Mouse (Mus musculus) MEL (cell line): ENCODE results near the gene Bad. TPM values are rescaled to one million over a fixed set of nuclear protein-coding genes. Genes with fewer than 3 reads are reported as not detected.

Experiments
- DNase-seq: peaks from one replicate; pipeline ENCODE4 v3.0.0; 2011; ENCODE audit warnings: low read depth, low spot score
- H3K27ac ChIP-seq: 2 replicates; pipeline ENCODE4 v1.5.1; 2012; ENCODE audit warnings: low read depth, mild to moderate bottlenecking, control low read depth, low read length, moderate library complexity; ENCODE audit not compliant: control insufficient read depth
- H3K27me3 ChIP-seq, 2 experiments: fragments of 150-350 bp in 1 of 2; sonication (generic) in 1 of 2; 2 replicates each; pipeline ENCODE4 v1.6.1; 2012; ENCODE audit warnings: low read length in 2 of 2, mild to moderate bottlenecking in 2 of 2, improper control_type of control experiment in 1 of 2, moderate library complexity in 1 of 2; ENCODE audit not compliant: insufficient read depth in 2 of 2, control insufficient read depth in 1 of 2
- H3K36me3 ChIP-seq, 2 experiments: 2 replicates each; pipeline ENCODE4 v1.6.1; 2012 to 2014; ENCODE audit warnings: low read length in 2 of 2, improper control_type of control experiment in 1 of 2, inconsistent platforms in 1 of 2, mild to moderate bottlenecking in 1 of 2; ENCODE audit not compliant: insufficient read depth in 2 of 2, control insufficient read depth in 1 of 2
- H3K4me1 ChIP-seq, 2 experiments: fragments of 150-350 bp in 1 of 2; sonication (generic) in 1 of 2; 2 replicates each; pipeline ENCODE4 v1.6.1; 2012; ENCODE audit warnings: low read length in 2 of 2, improper control_type of control experiment in 1 of 2, mild to moderate bottlenecking in 1 of 2; ENCODE audit not compliant: insufficient read depth in 2 of 2, control insufficient read depth in 1 of 2
- H3K4me3 ChIP-seq, 2 experiments: fragments of 150-350 bp in 1 of 2; sonication (generic) in 1 of 2; 2 replicates each; pipeline ENCODE4 v1.5.1; 2012; ENCODE audit warnings: low read depth in 2 of 2, low read length in 2 of 2, mild to moderate bottlenecking in 2 of 2, moderate library complexity in 2 of 2, control low read depth in 1 of 2, improper control_type of control experiment in 1 of 2; ENCODE audit not compliant: control insufficient read depth in 1 of 2, insufficient read depth in 1 of 2
- H3K79me2 ChIP-seq: 2 replicates; pipeline ENCODE4 v1.6.1; 2012; ENCODE audit warnings: mild to moderate bottlenecking, low read length, moderate library complexity; ENCODE audit not compliant: control insufficient read depth, poor library complexity, insufficient read depth
- H3K9ac ChIP-seq: 2 replicates; pipeline ENCODE4 v1.6.1; 2012; ENCODE audit warnings: low read depth, mild to moderate bottlenecking, control low read depth, low read length, moderate library complexity; ENCODE audit not compliant: control insufficient read depth, poor library complexity, severe bottlenecking
- H3K9me3 ChIP-seq: fragments of 150-350 bp; sonication (generic); replicated peaks from 2 replicates; pipeline ENCODE4 v1.6.1; 2012; ENCODE audit warnings: mild to moderate bottlenecking, low read length, improper control_type of control experiment, moderate library complexity; ENCODE audit not compliant: insufficient read depth
- BHLHE40 ChIP-seq: IDR thresholded peaks from 2 replicates; pipeline ENCODE4 v1.6.1; 2012; ENCODE audit warnings: low read depth, mild to moderate bottlenecking, inconsistent platforms, low read length, improper control_type of control experiment, borderline replicate concordance
- CHD1 ChIP-seq: IDR thresholded peaks from 2 replicates; pipeline ENCODE4 v1.6.1; 2012; ENCODE audit warnings: low read depth, mild to moderate bottlenecking, inconsistent platforms, low read length, improper control_type of control experiment
- CHD2 ChIP-seq: IDR thresholded peaks from 2 replicates; pipeline ENCODE4 v1.6.1; 2011; ENCODE audit warnings: low read length, improper control_type of control experiment
- CTCF ChIP-seq, 3 experiments: IDR thresholded peaks in 2 of 3; conservative IDR thresholded peaks in 1 of 3; 2 replicates each; pipeline ENCODE4 v1.5.1; 2011 to 2012; ENCODE audit warnings: low read length in 3 of 3, low read depth in 2 of 3, mild to moderate bottlenecking in 2 of 3, improper control_type of control experiment in 1 of 3, inconsistent platforms in 1 of 3, mixed read lengths in 1 of 3, moderate library complexity in 1 of 3; ENCODE audit not compliant: control insufficient read depth in 1 of 3, insufficient read depth in 1 of 3, poor library complexity in 1 of 3, severe bottlenecking in 1 of 3
- E2F4 ChIP-seq: IDR thresholded peaks from 2 replicates; pipeline ENCODE4 v1.6.1; 2011; ENCODE audit warnings: low read depth, low read length, improper control_type of control experiment, borderline replicate concordance
- ELF1 ChIP-seq: IDR thresholded peaks from 2 replicates; pipeline ENCODE4 v1.6.1; 2014; ENCODE audit warnings: low read depth, mild to moderate bottlenecking, inconsistent platforms, low read length, improper control_type of control experiment, moderate library complexity
- GABPA ChIP-seq: IDR thresholded peaks from 2 replicates; pipeline ENCODE4 v1.6.1; 2012; ENCODE audit warnings: low read depth, mild to moderate bottlenecking, inconsistent platforms, low read length, improper control_type of control experiment, moderate library complexity
- GATA1 ChIP-seq: IDR thresholded peaks from 2 replicates; pipeline ENCODE4 v1.6.1; 2011; ENCODE audit warnings: low read depth, low read length, improper control_type of control experiment
- HCFC1 ChIP-seq: IDR thresholded peaks from 2 replicates; pipeline ENCODE4 v1.6.1; 2012; ENCODE audit warnings: low read depth, mild to moderate bottlenecking, inconsistent platforms, low read length, improper control_type of control experiment, moderate library complexity
- JUND ChIP-seq: IDR thresholded peaks from 2 replicates; pipeline ENCODE4 v1.6.1; 2011; ENCODE audit warnings: low read depth, mild to moderate bottlenecking, improper control_type of control experiment, low read length
- KAT2A ChIP-seq: conservative IDR thresholded peaks from 2 replicates; pipeline ENCODE4 v1.6.1; 2012; ENCODE audit warnings: low read depth, low read length, improper control_type of control experiment, inconsistent platforms
- MAX ChIP-seq: IDR thresholded peaks from 2 replicates; pipeline ENCODE4 v1.6.1; 2011; ENCODE audit warnings: low read length, improper control_type of control experiment
- MAZ ChIP-seq: IDR thresholded peaks from 2 replicates; pipeline ENCODE4 v1.6.1; 2012; ENCODE audit warnings: low read depth, mild to moderate bottlenecking, inconsistent platforms, low read length, improper control_type of control experiment
- MEF2A ChIP-seq: IDR thresholded peaks from 2 replicates; pipeline ENCODE4 v1.6.1; 2014; ENCODE audit warnings: low read depth, mild to moderate bottlenecking, inconsistent platforms, low read length, improper control_type of control experiment; ENCODE audit not compliant: poor library complexity, insufficient replicate concordance, severe bottlenecking; ENCODE audit errors: extremely low read depth
- MXI1 ChIP-seq: IDR thresholded peaks from 2 replicates; pipeline ENCODE4 v1.6.1; 2011; ENCODE audit warnings: mild to moderate bottlenecking, low read depth, low read length, improper control_type of control experiment
- MYB ChIP-seq: IDR thresholded peaks from 2 replicates; pipeline ENCODE4 v1.6.1; 2011; ENCODE audit warnings: mild to moderate bottlenecking, low read depth, low read length, improper control_type of control experiment
- MYC ChIP-seq: IDR thresholded peaks from 2 replicates; pipeline ENCODE4 v1.6.1; 2011; ENCODE audit warnings: low read depth, mild to moderate bottlenecking, low read length, improper control_type of control experiment, moderate library complexity
- NELFE ChIP-seq: IDR thresholded peaks from 2 replicates; pipeline ENCODE4 v1.6.1; 2011; ENCODE audit warnings: low read depth, low read length, improper control_type of control experiment
- NRF1 ChIP-seq: IDR thresholded peaks from 2 replicates; pipeline ENCODE4 v1.6.1; 2014; ENCODE audit warnings: low read depth, mild to moderate bottlenecking, inconsistent platforms, low read length, improper control_type of control experiment, moderate library complexity; ENCODE audit not compliant: poor library complexity, insufficient read depth, severe bottlenecking
- POLR2A ChIP-seq, 2 experiments: IDR thresholded peaks; 2 replicates each; pipeline ENCODE4 v1.6.1; 2011 to 2012; ENCODE audit warnings: low read length in 2 of 2, mild to moderate bottlenecking in 2 of 2, control low read depth in 1 of 2, improper control_type of control experiment in 1 of 2, low read depth in 1 of 2, moderate library complexity in 1 of 2; ENCODE audit not compliant: control insufficient read depth in 1 of 2, insufficient read depth in 1 of 2, poor library complexity in 1 of 2
- POLR2AphosphoS2 ChIP-seq: IDR thresholded peaks from 2 replicates; pipeline ENCODE4 v1.6.1; 2011; ENCODE audit warnings: low read length, improper control_type of control experiment
- POLR2AphosphoS5 ChIP-seq: IDR thresholded peaks from 2 replicates; pipeline ENCODE4 v1.6.1; 2012; ENCODE audit warnings: low read depth, borderline replicate concordance, mild to moderate bottlenecking, inconsistent platforms, low read length, moderate library complexity, mixed read lengths
- RCOR1 ChIP-seq: IDR thresholded peaks from 2 replicates; pipeline ENCODE4 v1.6.1; 2012; ENCODE audit warnings: low read depth, mild to moderate bottlenecking, inconsistent platforms, low read length, improper control_type of control experiment
- SIN3A ChIP-seq: IDR thresholded peaks from 2 replicates; pipeline ENCODE4 v1.6.1; 2012; ENCODE audit warnings: low read length, improper control_type of control experiment, inconsistent platforms
- SMC3 ChIP-seq: IDR thresholded peaks from 2 replicates; pipeline ENCODE4 v1.6.1; 2011; ENCODE audit warnings: low read depth, low read length, improper control_type of control experiment
- TBP ChIP-seq: IDR thresholded peaks from 2 replicates; pipeline ENCODE4 v1.8.0; 2011; ENCODE audit warnings: low read depth, low read length, improper control_type of control experiment
- TCF12 ChIP-seq: IDR thresholded peaks from 2 replicates; pipeline ENCODE4 v1.6.1; 2014; ENCODE audit warnings: low read depth, mild to moderate bottlenecking, inconsistent platforms, low read length, improper control_type of control experiment, moderate library complexity
- UBTF ChIP-seq: IDR thresholded peaks from 2 replicates; pipeline ENCODE4 v1.6.1; 2012; ENCODE audit warnings: low read depth, mild to moderate bottlenecking, inconsistent platforms, low read length, improper control_type of control experiment, moderate library complexity, borderline replicate concordance; ENCODE audit not compliant: insufficient read depth
- USF1 ChIP-seq: IDR thresholded peaks from 2 replicates; pipeline ENCODE4 v1.6.1; 2014; ENCODE audit warnings: low read depth, mild to moderate bottlenecking, inconsistent platforms, low read length, improper control_type of control experiment, moderate library complexity
- USF2 ChIP-seq, 2 experiments: IDR thresholded peaks; 2 replicates each; pipeline ENCODE4 v1.6.1; 2011 to 2012; ENCODE audit warnings: improper control_type of control experiment in 2 of 2, low read length in 2 of 2, borderline replicate concordance in 1 of 2, inconsistent platforms in 1 of 2, low read depth in 1 of 2, mild to moderate bottlenecking in 1 of 2; ENCODE audit not compliant: insufficient read depth in 1 of 2
- ZC3H11A ChIP-seq: IDR thresholded peaks from 2 replicates; pipeline ENCODE4 v1.6.1; 2012; ENCODE audit warnings: low read depth, mild to moderate bottlenecking, inconsistent platforms, low read length, improper control_type of control experiment
- ZKSCAN1 ChIP-seq: IDR thresholded peaks from 2 replicates; pipeline ENCODE4 v1.6.1; 2012; ENCODE audit warnings: low read depth, mild to moderate bottlenecking, inconsistent platforms, low read length, improper control_type of control experiment, moderate library complexity
- ZMIZ1 ChIP-seq: IDR thresholded peaks from 2 replicates; pipeline ENCODE4 v1.6.1; 2012; ENCODE audit warnings: low read depth, mild to moderate bottlenecking, inconsistent platforms, low read length, improper control_type of control experiment, moderate library complexity
- ZNF384 ChIP-seq: IDR thresholded peaks from 2 replicates; pipeline ENCODE4 v1.6.1; 2012; ENCODE audit warnings: low read depth, mild to moderate bottlenecking, inconsistent platforms, low read length, improper control_type of control experiment
- polyA plus RNA-seq, 2 experiments: library from polyadenylated mRNA; stranded (reverse) in 1 of 2; unstranded in 1 of 2; fragments of >175 nt in 1 of 2; fragments of >200 nt in 1 of 2; gene quantifications; 2 replicates each; pipeline versions ENCODE4 v1.2.1 to v1.2.4; 2012; ENCODE audit warnings: low replicate concordance in 2 of 2, low read depth in 1 of 2; ENCODE audit not compliant: insufficient read length in 2 of 2, insufficient read depth in 1 of 2, missing spikeins in 1 of 2
- total RNA-seq: library from RNA; depleted of rRNA; stranded (reverse); fragments of 300-350 nt; gene quantifications from 2 replicates; pipeline ENCODE4 v1.2.3, GENCODE M21; 2012

The Bad gene
- total and polyA plus RNA-seq, 3 experiments: 51.7 to 69.7 TPM; not detected in 1

DNA sequence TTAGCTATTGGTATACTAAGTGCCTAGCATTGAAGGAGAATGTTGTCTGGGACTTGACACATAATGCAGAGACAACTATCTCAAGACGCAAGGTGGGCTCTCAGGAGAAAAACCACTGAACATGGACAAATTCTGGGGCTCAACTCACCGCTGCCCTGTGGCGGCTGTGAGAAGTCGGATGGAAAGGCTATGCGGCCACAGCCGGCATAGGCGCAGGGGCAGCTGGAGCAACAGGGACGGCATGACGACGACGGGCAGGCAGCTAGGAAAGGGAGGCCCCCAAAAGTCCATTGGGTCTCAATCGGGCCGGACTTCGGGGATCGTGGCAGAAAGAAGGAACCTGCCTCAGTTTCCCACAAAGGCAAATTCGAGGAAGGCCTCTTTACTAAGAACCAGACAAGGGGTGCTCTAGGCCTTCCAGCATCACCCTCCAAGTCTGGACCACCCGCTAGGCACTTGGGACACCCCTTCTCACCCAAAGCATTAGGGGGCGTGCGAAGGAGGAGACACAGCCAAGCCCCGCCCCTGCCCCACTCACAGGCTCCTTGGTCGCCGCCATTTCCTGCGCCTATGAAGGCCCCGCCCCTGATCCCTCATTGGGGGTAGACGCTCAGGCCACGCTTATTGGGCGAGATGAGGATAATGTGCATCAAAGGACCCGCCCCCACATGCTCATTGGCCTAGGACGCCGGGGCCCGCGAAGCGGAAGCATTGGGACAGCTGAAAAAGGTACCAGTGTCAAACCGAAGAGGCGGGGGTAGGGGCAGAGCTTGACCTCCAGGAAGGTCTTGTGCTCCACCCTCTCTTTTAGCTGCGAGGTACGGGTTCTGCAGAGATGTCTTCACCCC is 50.6 kb downstream of the Bad start, which contains the start of gene Dnajc4:
Dnajc4 (minus strand) TSS at position 562 of the 848 bp plus-strand sequence.
- no peaks in the 10 kb centered on the region for H3K27me3 ChIP-seq
- peak within 1 kb of the TSS; percentile 80 for H3K9ac ChIP-seq
- H3K79me2 ChIP-seq: peaks cover 5% of the 10 kb centered on the region; the same call in 1 of the 2 replicates
- H3K27ac ChIP-seq: peak within 1 kb of the TSS; percentile 25
- H3K36me3 ChIP-seq: 0 out of 4 replicates have a peak, but pooled peaks cover 0 to 2% of the 10 kb centered on the region in 2 experiments
- peak; percentile 59; the same call in 1 of the 2 replicates for TF ChIP-seq NELFE
- no peak for TF ChIP-seq GATA1
- TF ChIP-seq CHD1: 0 out of 2 replicates have a peak, but pooled peaks have one; percentile 40
- peak; percentile 20 to 81; a peak in 2 of 4 replicates for TF ChIP-seq POLR2A (IDR thresholded peaks at IDR 0.05; ENCODE audit: control insufficient read depth in 1 of 2, insufficient read depth in 1 of 2, low read depth in 1 of 2, low read length in 2 of 2, poor library complexity in 1 of 2)
- no peak for TF ChIP-seq POLR2AphosphoS5
- TF ChIP-seq GABPA: no peak
- TF ChIP-seq ELF1: peak; percentile 87
- TF ChIP-seq MYB: no peak
- peak; percentile 81 for TF ChIP-seq MXI1
- no peak for TF ChIP-seq UBTF
- TF ChIP-seq SIN3A: peak; percentile 79
- no peak for TF ChIP-seq RCOR1
- TF ChIP-seq KAT2A: peak; percentile 39; the same call in 1 of the 2 replicates
- TF ChIP-seq ZNF384: no peak
- TF ChIP-seq TBP: peak; percentile 44; the same call in 1 of the 2 replicates
- TF ChIP-seq CTCF (IDR thresholded peaks at IDR 0.05 in 2 of 3, conservative IDR thresholded peaks at IDR 0.05 in 1 of 3; ENCODE audit: control insufficient read depth in 1 of 3, insufficient read depth in 1 of 3, low read depth in 2 of 3, low read length in 3 of 3, poor library complexity in 1 of 3, severe bottlenecking in 1 of 3): peak in 1 of 3 experiments; percentile 3; a peak in 1 of 6 replicates
- no peak for TF ChIP-seq ZC3H11A
- 0 out of 2 replicates have a peak, but pooled peaks have one; percentile 56 for TF ChIP-seq ZMIZ1
- TF ChIP-seq USF1: 0 out of 2 replicates have a peak, but pooled peaks have one; percentile 33
- peak; percentile 86; the same call in 1 of the 2 replicates for TF ChIP-seq E2F4
- no peak; the same call in 1 of the 2 replicates for TF ChIP-seq POLR2AphosphoS2
- TF ChIP-seq BHLHE40: no peak
- 0 out of 2 replicates have a peak, but pooled peaks have one; percentile 32 for TF ChIP-seq MYC
- no peak for TF ChIP-seq ZKSCAN1
- TF ChIP-seq MEF2A: no peak
- TF ChIP-seq TCF12: 0 out of 2 replicates have a peak, but pooled peaks have one; percentile 18
- no peak for TF ChIP-seq USF2 (IDR thresholded peaks at IDR 0.05; ENCODE audit: borderline replicate concordance in 1 of 2, insufficient read depth in 1 of 2, low read depth in 1 of 2, low read length in 2 of 2)
- no peak for TF ChIP-seq SMC3
- peak; percentile 29; the same call in 1 of the 2 replicates for TF ChIP-seq CHD2
- no peak; the same call in 1 of the 2 replicates for TF ChIP-seq MAZ
- TF ChIP-seq MAX: peak; percentile 42; the same call in 1 of the 2 replicates
- peak; percentile 46; the same call in 1 of the 2 replicates for TF ChIP-seq NRF1
- TF ChIP-seq JUND: no peak
- TF ChIP-seq HCFC1: peak; percentile 79
- peak within 1 kb of the TSS; percentile 75 to 97 for H3K4me3 ChIP-seq
- peaks cover 7 to 28% of the 10 kb centered on the region in 2 experiments; a peak in 3 of 4 replicates for H3K4me1 ChIP-seq
- DNase-seq: peak; percentile 99
- no peaks in the 10 kb centered on the region for H3K9me3 ChIP-seq
